Mouse (Mus musculus) stomach, embryonic 15.5 days (tissue): ENCODE data around the gene Atp2c1. TPM values are rescaled to one million over a fixed set of nuclear protein-coding genes. Genes with fewer than 3 reads are reported as not detected.

Source experiments
- polyA plus RNA-seq: library from polyadenylated mRNA; unstranded; fragments of >200 nt; fragmentation: Nextera tagmentation; extraction: Ambion mirVana; gene quantifications from 2 replicates; pipeline ENCODE4 v1.2.1, GENCODE M21; 2015

The Atp2c1 gene
- polyA plus RNA-seq, 1 experiment from 2014 or later: 60.2 TPM

Other genes starting within 250 kb of the Atp2c1 start
- 11.1 and 12.5 TPM in 2 replicates for gene Aste1, start 131.9 kb downstream of the Atp2c1 start, polyA plus RNA-seq
- gene Nek11, start 131.8 kb downstream of the Atp2c1 start, polyA plus RNA-seq: 0.27 and 0.28 TPM in 2 replicates
- 17.2 and 19.7 TPM in 2 replicates for gene Pik3r4, start 115.7 kb upstream of the Atp2c1 start, polyA plus RNA-seq